8 mouse cellular contexts compared by ENCODE assay signal in genomic region chr3:142701407-142701989, GRCm38 (mm10). TPM values are rescaled to one million over a fixed set of nuclear protein-coding genes. Genes with fewer than 3 reads are reported as not detected.
A peak's percentile ranks its signal among the peaks of the same experiment; 100 is the strongest.
DNase-seq lines count a peak whose midpoint lies in the region; ATAC-seq lines count a peak whose summit lies in the region.

No protein-coding gene starts in this region.

- 11% methylated on average over 15 of the region's 15 CpGs for WGBS in heart, embryonic 14.5 days
- WGBS in hindbrain, embryonic 16.5 days, result 27% methylated on average over 15 of the region's 15 CpGs
- WGBS in midbrain, embryonic 12.5 days, result 34% methylated on average over 15 of the region's 15 CpGs

- peak overlapping the region; percentile 76 for H3K9ac ChIP-seq in heart, embryonic 14.5 days (ENCODE audit: low read length)
- peak overlapping the region; percentile 72 for H3K9ac ChIP-seq in hindbrain, embryonic 16.5 days (ENCODE audit: low read depth, low read length)
- H3K9ac ChIP-seq in midbrain, embryonic 12.5 days (replicated peaks), result no peak overlapping the region

- H3K4me1 ChIP-seq in heart, embryonic 14.5 days (ENCODE audit: control insufficient read depth in 2 of 2, insufficient read depth in 2 of 2, low read length in 2 of 2), result peaks cover 6 to 14% of the 10 kb centered on the region in 2 experiments; a peak in 2 of 4 replicates
- 0 out of 2 replicates have a peak, but pooled peaks cover 3% of the 10 kb centered on the region for H3K4me1 ChIP-seq in brown adipose tissue, adult 24 weeks (ENCODE audit: control insufficient read depth, insufficient read depth, insufficient read length, low read length)
- H3K4me1 ChIP-seq in hindbrain, embryonic 16.5 days (ENCODE audit: control insufficient read depth, insufficient read depth, low read depth, low read length), result peaks cover 10% of the 10 kb centered on the region
- peaks cover 14% of the 10 kb centered on the region for H3K4me1 ChIP-seq in midbrain, embryonic 12.5 days

- DNase-seq in heart, adult 8-10 months (ENCODE audit: low spot score), result no peak
- no peak for DNase-seq in spleen, postnatal 4 days (ENCODE audit: low spot score in 2 of 2)
- no peak for DNase-seq in Muller cell, postnatal 12 days (ENCODE audit: inconsistent ontology term)
- DNase-seq in adrenal gland, postnatal 25 days, result no peak

- H3K9me3 ChIP-seq in heart, embryonic 14.5 days (ENCODE audit: control insufficient read depth, low read length), result 0 out of 2 replicates have a peak, but pooled peaks cover 4% of the 10 kb centered on the region
- no peaks in the 10 kb centered on the region for H3K9me3 ChIP-seq in hindbrain, embryonic 16.5 days (ENCODE audit: control insufficient read depth, low read length)
- no peaks in the 10 kb centered on the region for H3K9me3 ChIP-seq in midbrain, embryonic 12.5 days

- H3K36me3 ChIP-seq in heart, embryonic 14.5 days (ENCODE audit: control insufficient read depth, insufficient read depth, low read length), result no peaks in the 10 kb centered on the region
- H3K36me3 ChIP-seq in hindbrain, embryonic 16.5 days (ENCODE audit: control insufficient read depth, insufficient read depth, low read length), result no peaks in the 10 kb centered on the region
- no peaks in the 10 kb centered on the region for H3K36me3 ChIP-seq in midbrain, embryonic 12.5 days

- peak overlapping the region; percentile 93 for H3K4me2 ChIP-seq in heart, embryonic 14.5 days (ENCODE audit: low read length)
- peak overlapping the region; percentile 97 for H3K4me2 ChIP-seq in hindbrain, embryonic 16.5 days (ENCODE audit: low read length)
- peak overlapping the region; percentile 64 for H3K4me2 ChIP-seq in midbrain, embryonic 12.5 days (replicated peaks)

- no peaks in the 10 kb centered on the region for H3K27me3 ChIP-seq in heart, embryonic 14.5 days (ENCODE audit: control insufficient read depth, insufficient read depth, low read length)
- peaks cover 3% of the 10 kb centered on the region; the same call in 1 of the 2 replicates for H3K27me3 ChIP-seq in hindbrain, embryonic 16.5 days (replicated peaks; ENCODE audit: control insufficient read depth, insufficient read depth, low read length)
- H3K27me3 ChIP-seq in midbrain, embryonic 12.5 days, result peaks cover 22% of the 10 kb centered on the region

- no peak for ATAC-seq in heart, embryonic 14.5 days (ENCODE audit: insufficient number of reproducible peaks, insufficient read depth, low FRiP score, low read depth)
- no peak for ATAC-seq in hindbrain, embryonic 16.5 days
- ATAC-seq in midbrain, embryonic 12.5 days (ENCODE audit: low FRiP score, low read depth), result peak; percentile 4; the same call in 1 of the 2 replicates

- peak overlapping the region; percentile 63 to 84 for H3K4me3 ChIP-seq in heart, embryonic 14.5 days (ENCODE audit: control insufficient read depth in 1 of 2, insufficient read depth in 1 of 2, low read depth in 1 of 2, low read length in 2 of 2)
- H3K4me3 ChIP-seq in brown adipose tissue, adult 24 weeks (ENCODE audit: insufficient read depth, low read depth, low read length), result peak overlapping the region; percentile 66
- peak overlapping the region; percentile 69 for H3K4me3 ChIP-seq in hindbrain, embryonic 16.5 days (ENCODE audit: low read length)
- peak overlapping the region; percentile 52 for H3K4me3 ChIP-seq in midbrain, embryonic 12.5 days

- H3K27ac ChIP-seq in heart, embryonic 14.5 days (replicated peaks in 1 of 2; ENCODE audit: control insufficient read depth in 1 of 2, insufficient read depth in 1 of 2, low read depth in 2 of 2, low read length in 2 of 2), result no peak overlapping the region; a peak in 1 of 4 replicates
- H3K27ac ChIP-seq in brown adipose tissue, adult 24 weeks (replicated peaks; ENCODE audit: low read depth, low read length), result peak overlapping the region; percentile 48
- H3K27ac ChIP-seq in hindbrain, embryonic 16.5 days (ENCODE audit: low read depth, low read length), result no peak overlapping the region
- no peak overlapping the region for H3K27ac ChIP-seq in midbrain, embryonic 12.5 days (replicated peaks)

RNA-seq across cellular contexts. Expression of gene Kyat3, which starts 0.6 kb away (rescaled TPM):
- polyA plus RNA-seq in heart, embryonic 14.5 days (2014; fragmentation: Nextera tagmentation; extraction: Ambion mirVana), result 9.7 and 11.1 TPM in 2 replicates
- 10 to 100 TPM; 40.0 to 42.6 (median 41.4) TPM for total RNA-seq in heart, adult 8-10 months (2022)
- 50.5 and 64.1 TPM in 2 replicates for polyA plus RNA-seq in brown adipose tissue, adult 24 weeks (2012; ENCODE audit: insufficient read depth, insufficient read length, missing spikeins)
- 6.3 and 7.8 TPM in 2 replicates for polyA plus RNA-seq in hindbrain, embryonic 16.5 days (2015; fragmentation: Nextera tagmentation; extraction: Ambion mirVana)
- polyA plus RNA-seq in midbrain, embryonic 12.5 days (2016; fragmentation: Nextera tagmentation; extraction: Ambion mirVana), result 6.9 and 7.9 TPM in 2 replicates
- total RNA-seq in adrenal gland, postnatal 25 days (2021), result 26.6 and 31.6 TPM in 2 replicates
